Mouse (Mus musculus): ENCODE results near the gene Med16.

DNA sequence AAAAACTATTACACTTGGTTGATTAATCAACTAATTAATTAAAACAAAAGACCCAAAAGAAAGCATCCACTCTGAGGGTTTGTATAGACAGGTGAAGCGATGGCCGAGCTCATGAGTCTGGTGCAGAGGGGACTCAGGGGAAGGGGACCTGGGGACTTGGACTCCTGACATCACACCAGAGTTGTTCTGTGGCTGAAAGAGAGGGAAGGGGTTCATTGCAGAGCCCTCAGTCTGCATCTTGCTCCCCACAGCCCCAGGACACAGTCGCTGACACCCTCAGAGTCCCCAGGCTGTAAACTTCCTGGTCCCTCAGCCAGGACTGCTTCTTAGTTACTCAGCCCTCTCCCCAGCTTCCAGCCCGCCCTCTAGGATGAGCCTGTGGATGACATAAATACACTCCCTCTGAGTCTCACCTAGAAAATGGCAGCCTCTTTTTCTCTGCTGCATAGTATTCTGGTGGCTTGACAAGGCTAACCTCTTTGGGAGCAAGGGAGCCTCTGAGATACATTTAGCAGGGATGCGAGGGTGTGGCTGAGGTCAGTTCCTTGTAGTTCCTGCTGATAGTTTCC, 8.9 kb upstream of the Med16 start:
- TF ChIP-seq TAL1 (conservative IDR thresholded peaks at IDR 0.05; ENCODE audit: low read depth, low read length), result no peak
- no peak for TF ChIP-seq CTCF (IDR thresholded peaks at IDR 0.05; ENCODE audit: low read depth, low read length)
- TF ChIP-seq GATA1 (IDR thresholded peaks at IDR 0.05; ENCODE audit: borderline replicate concordance, low read length), result no peak
- TF ChIP-seq GATA2 (IDR thresholded peaks at IDR 0.05; ENCODE audit: borderline replicate concordance, low read depth, low read length), result no peak
- no peak for TF ChIP-seq POLR2AphosphoS5 (IDR thresholded peaks at IDR 0.05; ENCODE audit: insufficient replicate concordance, low read depth, low read length)
